Mouse (Mus musculus) thymus, postnatal 14 days (tissue): ENCODE measurements around the gene Grin2b.

Experiments
- DNase-seq: peaks from one replicate; pipeline ENCODE4 v3.0.0; 2021

Gene Grin2b

DNA sequence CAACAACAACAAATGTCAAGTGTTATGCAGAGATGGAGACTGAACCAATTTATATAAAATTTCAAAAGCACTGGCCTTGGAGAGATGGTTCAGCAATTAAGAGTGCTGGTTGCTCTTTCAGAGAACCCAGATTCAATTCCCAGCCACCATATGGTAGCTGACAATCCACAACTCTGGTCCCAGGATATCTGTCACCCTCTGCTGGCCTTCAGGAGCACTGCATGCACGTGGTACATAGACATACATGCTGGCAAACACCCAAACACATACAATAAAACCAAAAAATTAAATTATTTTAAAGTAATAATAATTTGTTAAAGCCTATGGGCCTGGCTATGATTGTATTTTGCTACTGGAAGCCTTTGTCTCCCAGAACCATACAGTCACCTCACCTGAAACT, 77.0 kb downstream of the Grin2b start:
- no peak for DNase-seq

DNA sequence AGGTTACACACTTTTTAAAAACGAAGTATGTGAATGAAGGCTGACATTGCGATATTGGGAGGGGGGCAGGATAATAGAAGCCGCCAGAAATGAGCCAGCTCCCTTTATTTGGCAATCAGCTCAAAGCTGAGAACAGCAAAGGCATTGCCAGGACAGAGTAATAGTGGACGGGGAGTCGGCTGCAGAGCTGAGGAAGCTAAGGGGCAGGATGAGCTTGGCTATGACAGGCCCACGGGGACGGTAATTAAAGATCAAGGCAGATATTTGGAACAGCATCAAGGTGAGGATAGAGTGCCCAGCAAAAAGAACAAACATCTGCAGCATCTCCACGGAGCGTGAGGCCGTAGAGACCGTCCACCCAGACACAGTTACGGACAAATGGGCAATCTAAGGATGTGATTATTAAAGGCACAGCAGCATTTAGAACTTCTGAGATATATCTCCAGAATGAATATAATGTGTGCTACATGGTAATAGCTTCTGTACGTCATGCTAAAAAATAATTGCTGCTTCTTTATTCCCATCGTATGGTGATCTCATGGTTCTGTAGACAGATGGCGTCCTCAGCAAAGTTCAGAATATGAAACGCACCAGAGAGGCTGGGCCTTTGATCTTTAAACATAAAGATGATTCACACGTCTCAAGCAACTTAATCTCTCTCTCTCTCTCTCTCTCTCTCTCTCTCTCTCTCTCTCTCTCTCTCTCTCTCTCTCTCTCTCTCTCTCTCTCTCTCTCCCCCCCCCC, 93.1 kb downstream of the Grin2b start:
- DNase-seq = no peak

DNA sequence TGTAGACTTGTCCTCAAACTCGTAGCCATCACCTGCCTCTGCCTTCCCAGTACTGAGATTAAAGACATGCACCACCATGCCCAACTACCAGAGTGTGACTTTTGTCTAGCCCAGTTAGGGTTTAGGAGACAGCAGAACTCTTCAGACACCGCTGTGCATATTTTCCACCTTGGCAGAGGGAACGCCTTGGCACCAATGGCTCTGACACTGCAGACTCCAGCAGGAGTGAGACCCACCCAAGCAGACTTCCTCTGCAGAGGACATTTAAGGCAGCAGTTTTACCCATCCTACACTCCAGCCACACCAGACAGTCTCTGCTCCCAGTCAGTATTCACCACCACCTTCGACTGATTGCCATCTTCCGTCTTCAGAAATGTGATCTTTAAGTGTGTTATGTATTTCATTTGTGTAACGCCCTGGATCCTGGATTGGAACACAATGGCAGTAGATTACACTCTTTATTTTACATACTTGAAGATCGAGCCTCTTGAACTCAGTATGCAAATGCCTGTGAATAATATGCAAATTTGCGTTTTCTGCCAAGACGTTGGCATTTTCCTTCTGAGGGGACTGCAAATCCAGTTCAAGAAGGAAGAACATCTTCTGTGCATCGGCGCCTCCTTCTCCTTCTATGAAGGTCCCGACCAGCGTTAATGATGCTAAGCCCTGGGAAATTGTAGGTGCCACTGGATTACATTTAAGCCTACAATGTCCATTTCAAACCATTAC, 100.8 kb downstream of the Grin2b start:
- no peak for DNase-seq

DNA sequence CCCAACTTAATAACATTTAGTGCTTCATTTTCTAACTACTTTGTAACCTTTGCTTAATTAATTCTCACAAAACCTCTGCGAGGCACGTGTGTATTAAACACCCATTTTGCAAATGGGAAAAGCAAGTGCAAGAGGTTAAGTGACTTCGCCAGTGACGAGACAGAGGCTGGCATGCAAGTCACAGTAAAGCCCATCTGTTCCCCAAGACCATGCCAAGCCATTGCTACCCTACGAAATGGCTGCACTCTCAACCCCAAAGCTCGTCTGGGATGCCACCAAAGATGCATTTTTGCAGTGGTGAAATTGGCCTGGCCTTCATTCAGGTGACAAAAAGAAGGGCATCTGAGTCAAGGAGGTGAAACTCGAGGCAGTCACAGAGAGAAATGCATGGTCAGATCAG, 103.2 kb downstream of the Grin2b start:
- no peak for DNase-seq

DNA sequence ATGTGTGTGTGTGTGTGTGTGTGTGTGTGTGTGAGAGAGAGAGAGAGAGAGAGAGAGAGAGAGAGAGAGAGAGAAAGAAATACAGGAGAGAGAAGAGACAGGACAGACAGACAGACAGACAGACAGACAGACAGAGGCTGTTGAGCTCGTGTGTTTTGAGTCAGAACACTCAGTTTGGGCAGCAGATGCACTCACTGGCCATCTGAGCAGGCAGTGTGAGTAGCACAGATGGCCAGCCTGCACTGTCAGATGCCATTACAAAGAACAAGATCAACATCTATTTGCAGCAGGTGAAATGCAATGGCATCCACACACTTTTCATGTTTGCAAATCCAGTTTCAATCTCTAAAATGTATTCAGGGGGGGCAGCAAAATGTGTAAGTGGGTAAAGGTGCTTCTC, 120.0 kb downstream of the Grin2b start:
- DNase-seq = no peak

DNA sequence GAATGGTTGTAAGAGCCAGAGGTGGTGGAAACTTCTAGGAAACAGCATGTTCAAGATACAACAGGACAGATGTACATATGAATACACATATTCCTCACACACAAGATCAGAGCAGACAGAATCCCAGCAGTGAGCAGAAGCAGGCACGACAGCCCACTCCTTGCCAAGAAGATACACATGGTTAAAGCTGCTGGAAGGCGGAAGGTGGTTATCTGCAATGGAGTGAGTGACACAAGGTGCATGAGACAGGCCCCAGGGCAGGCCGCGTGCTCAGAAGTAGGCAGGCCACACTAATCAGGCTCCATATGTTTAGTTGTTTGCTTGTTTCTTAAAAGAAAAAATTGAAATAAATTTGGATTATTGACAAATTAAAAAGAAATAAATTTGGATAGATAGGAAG, 123.0 kb downstream of the Grin2b start:
- DNase-seq = no peak

DNA sequence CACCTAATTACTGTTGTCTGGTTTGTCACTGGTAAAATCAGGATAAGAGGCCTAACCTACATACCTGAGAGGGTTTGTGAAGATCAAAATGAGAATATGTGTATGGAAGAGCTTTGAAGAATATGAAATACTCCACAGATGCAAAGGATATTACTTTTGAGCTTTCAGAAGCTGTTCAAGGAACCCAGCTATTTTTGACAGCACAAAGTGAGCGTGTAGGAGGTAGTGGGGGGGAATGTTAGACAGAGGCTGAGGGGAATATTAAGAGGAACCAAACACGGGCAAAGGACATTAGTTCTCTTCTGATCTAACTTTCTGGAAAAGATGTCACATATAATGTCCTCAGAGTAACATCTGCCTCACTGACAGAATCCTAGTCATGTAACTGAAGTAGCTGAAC, 125.2 kb downstream of the Grin2b start:
- DNase-seq = no peak

DNA sequence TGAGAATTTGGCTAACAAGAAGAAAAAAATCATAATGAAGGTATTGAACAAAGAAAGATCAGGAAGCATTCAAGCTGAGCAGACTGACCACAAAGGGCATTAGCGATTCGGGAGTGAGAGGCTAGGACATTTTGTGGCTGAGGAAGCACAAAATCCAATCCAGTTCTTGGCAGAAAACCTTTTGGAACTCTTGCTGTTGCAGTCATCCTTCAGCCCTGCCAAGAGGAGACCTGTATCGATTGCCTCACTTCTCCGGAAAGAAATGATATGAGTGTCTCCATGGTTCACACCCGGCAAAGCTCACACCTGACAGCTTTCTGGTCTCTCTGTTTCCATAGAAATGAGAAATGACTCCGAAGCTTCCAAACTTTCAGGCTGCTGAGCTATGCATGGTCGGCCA, 127.2 kb downstream of the Grin2b start:
- no peak for DNase-seq

DNA sequence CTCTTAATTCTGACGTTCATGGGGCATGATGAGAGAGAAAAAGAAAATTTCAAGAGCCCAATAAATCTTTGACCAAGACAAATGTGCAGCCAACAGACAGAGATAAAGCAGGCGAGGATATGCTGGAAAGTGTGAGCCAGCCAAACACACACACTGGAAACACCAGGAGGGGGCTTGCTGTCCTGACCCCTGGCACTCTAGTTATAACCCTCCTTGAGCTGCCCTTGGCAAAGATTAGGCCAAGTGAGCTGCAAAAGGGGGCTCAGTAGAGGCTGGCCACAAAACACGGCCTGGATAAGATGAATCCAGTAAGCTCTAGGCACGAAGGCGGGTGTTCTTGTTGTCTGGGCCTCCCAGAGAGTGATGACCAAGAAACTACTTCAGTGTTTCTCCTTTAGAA, 128.8 kb downstream of the Grin2b start:
- DNase-seq = no peak

DNA sequence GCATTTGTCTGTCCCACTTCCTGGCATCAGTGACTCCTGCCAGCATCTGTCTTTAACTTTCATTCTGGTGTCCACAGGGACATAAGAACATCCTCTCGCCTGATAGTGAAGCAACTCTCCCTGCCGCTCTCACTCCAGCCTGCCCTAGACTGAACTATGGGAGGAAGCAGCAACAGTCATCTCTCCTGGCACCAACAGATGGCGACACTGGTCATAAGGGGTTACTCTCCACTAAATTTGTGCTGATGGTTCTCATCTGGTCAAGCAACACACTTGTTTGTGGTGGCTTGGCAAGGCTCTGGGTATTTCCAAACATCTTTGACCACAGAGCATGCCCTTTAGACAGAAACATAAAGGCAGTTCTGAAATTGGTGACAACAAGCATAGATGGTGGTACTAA, 130.9 kb downstream of the Grin2b start:
- no peak for DNase-seq

DNA sequence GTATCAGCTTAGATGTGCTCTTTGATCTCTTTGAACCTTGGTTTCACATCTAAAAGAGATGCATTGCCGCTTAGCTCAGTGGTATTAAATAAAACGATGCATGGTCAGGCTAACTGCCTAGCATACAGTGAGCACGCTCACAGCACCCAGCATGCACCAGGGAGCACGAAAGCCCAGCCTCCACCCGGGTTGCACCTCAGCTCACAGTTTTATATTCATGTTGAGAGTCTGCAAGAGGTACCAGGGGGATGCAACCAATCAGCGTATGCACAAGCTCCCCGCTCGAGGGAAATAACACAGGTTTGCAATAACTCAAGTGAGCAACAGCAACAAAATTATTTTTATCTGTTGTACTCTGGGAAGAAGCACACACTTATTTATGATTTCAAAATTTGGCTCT, 131.5 kb downstream of the Grin2b start:
- DNase-seq = no peak

DNA sequence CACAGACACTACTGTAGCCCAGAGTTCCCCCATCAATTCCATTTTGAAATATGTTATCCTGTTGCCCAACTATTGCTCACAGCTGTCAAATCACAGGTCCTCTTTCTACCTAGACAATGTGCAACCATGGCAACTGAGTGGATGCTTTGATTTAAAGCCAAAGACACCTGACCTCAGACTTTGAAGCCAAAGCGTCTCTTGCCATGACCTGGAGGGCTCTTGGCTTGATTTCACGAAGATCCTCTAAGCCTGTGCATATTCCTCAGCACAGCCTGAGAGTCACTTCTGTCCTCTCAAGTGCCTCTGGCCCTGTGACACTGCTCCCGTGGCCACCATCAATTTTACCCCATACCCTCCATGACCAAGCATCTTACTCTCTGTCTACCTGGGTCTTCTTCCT, 132.4 kb downstream of the Grin2b start:
- no peak for DNase-seq

DNA sequence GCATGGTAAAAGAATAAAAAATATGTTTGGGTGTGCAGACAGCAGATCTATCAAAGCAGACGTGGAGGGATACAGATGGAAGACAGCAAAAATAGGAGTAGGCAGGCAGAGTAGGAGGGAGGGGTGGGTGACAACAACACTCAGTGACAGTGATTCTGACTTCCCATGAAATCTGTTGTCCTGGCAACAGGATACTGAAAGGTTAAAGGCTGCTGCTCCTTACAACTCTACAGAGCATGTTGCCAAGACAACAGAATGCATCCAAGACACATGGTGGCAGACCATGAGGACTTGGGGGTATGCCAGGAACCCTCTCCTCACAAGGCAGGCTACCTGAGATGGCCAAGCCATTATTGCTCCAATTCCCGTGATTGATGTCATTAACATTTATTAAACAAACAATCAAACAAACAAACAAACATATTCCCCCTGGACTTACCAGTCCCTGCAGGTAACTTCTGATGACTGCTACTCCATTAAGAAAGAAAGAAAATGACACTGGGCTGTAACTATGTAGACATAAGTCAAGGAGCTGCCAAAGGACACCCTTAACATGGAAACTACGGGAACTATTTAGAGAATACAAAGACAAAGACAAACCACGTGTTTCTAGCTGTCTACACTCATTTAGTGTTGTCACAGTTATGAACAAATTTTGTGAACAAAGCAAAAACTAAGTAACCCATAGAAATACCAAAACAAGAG, 143.9 kb downstream of the Grin2b start:
- DNase-seq = no peak

DNA sequence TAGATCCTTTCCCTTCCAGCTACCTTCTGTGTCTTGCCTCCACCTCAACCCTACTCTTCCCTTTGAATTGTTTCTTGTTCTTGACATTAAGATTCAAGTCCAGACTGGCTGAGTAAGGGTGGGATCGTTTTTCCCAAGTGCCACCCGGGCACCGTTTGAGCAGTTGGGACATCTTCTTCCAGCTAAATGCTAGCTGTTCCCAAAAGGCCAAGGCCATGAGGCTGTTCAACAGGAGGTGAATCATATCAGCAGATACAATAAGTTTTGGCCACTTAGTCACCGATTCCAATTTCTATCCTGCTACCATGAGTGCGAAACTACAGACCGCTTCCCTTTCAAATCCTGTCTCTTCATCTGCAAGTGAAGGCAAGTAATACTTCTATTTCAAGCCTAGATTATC, 146.4 kb downstream of the Grin2b start:
- DNase-seq = no peak

DNA sequence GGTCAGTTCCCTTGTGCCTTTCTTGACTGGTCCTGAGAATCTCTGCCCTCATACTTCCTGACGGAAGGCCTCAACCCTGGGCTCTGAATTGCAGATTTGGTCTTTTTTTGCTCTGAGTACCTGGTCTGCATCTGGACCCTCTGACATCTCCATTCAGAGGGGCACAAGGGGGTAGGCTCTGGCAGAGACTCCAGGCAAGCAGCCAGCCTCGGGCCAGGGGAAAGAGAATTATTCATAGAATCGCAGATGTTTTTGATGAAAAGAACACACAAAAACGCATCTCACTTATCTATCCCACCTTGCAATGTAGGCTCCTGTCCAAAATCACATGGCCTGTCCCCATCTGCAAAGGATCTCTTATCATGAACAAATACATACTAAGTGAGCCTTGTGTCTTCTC, 147.5 kb downstream of the Grin2b start:
- DNase-seq = no peak

DNA sequence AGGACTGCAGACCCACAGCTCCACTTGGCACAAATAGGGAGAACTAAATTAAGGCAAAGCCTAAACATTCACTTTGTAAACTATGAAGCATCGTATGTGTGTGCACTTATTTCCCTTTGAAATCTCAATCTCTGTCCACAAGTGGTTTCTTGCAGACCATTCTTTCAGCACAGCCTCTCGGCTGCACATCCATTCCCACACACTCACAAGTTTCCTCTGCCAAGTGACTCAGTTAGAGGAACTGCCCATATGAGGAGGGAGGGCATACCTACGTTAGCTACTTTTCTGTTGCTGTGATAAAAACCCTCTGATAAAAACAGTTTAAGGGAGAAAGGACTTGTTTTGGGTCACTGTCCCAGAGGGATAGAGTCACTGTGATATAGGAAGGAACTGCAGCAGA, 152.9 kb downstream of the Grin2b start:
- DNase-seq = no peak

DNA sequence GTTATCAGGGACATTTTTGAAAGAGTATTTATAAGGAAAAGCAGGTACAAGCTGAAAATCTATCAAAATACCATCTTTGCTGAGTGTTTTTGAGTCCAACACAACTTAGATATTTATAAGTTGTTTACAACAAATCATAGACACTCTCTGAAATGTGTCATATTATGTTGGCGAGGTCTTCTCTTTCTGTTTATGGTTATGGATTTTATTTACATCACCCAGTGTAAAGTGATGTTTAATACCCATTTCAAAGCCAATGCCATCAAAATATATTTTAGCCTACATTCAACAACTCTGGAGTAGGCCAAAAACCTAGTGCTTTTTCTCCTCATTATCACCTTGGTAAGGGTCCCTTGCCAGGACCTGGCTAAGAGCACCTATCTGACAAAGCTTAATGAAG, 154.3 kb downstream of the Grin2b start:
- DNase-seq = no peak

DNA sequence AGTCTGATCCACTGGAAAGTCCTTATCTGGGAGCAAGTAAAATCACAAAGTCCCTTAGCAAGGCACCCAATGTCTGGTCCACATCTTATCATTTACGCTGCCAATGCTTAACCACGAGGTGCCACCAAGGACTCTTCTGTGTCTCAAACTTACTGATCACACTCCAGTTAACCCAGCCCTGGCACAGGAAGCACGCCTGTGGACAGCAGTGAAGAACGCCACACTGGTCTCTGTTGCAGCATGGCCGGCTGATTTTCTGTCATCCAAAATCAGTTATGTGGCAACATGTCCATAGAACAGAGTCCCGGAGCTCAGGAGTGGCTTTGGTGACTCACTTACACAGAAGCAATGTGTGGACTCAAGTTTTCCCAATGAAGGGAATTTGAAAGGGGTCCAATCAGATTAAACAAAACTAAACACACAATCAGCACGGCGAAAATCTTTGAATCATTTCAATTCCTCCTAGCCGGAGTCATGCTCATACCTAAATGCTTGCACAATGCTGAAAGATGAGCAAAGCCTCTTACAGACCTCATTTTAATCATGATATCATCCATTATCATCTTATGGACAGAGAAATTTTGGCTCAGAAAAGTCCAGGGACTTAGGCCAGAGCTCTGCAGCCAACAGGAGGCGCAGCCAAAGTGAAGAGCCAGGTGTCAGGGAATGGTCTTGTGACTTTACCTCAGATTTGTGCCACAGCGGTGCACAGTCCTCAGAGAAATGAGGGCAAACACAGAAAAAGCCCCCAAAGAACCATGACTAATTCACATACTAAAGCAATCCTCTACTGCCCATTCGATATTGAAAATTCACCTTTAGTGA, 159.5 kb downstream of the Grin2b start:
- no peak for DNase-seq

DNA sequence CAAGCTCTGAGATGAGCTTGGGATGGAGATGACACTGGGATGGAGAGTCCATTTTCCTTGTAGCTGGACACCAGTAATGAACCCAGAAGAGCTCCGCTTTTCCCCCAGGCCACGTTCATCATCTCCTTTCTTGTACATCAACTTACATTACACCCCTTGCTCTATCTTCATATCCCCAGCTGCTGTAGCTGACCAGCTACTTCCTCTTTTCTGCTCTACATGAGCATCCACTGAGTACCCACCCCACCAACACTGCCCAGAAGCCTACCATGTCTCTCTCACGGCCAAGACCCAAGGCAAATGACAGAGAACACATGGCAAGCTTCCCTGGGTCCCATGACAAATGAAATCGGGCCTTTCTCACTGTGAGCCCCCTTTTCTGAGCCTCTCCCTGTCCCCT, 161.8 kb downstream of the Grin2b start:
- no peak for DNase-seq

DNA sequence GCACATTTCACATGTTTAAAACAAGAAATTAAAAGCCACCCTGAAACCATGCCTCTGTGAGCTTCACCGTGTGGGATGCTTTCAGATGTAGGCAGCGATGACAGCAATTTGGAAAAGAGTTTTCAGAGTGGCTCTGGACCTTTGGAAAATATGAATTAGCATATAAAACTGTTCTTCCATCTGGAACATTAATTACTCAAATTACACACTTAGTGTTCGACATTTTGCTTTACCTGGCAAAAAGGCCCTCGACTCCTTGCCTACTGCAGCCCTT, 162.3 kb downstream of the Grin2b start:
- no peak for DNase-seq

DNA sequence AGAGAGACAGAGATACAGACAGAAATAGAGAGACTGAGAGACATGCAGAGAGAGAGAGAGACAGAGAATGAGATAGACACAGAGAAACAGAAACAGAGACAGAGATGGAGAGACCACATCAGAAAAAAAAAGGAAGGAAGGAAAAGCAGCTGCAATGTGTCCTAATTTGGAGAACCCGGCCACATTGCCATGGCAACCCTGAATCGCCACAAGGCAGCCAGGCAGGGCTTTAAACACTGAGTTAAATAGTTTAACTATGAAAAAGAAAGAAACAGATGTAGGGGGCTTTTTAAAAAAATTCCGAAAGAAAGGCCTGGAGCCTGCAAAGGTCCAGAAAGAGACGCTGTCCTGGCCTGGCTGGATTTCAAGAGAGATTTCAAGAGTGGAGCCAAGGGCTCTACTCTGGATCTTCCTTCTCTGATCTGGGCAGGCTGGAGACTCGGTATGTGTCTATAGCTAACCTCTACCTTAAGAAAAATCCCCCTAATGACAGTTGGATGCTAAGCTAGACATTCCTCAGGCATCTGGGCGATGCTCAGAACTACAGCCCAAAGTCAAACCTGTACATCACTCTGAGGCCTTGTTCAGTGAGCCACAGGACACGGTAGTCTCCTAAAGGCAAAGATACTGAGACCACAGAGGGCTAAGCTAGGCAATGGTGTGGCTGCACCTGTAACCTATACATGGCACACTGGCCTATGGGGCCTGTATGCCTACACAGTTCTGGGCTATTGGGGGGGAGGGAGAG, 162.8 kb downstream of the Grin2b start:
- DNase-seq = no peak

DNA sequence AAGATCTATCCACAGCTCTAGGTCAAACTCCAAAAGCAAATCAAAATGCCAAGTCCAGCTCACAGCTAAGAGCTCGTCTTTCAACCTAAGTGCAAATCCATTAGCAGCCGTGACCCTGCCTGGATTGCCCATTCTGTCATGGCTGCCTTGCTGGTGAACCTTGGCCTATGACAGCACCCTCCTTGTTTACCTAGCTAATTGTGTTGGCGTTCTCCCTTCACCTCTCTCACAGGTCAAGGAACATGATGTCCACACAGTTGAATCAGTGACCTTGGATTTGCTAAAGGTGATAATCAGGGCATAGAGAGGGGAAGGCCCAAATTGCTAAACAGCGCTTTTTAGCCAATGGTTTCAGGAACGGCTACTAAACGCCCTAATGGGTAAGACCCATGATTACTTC, 165.2 kb downstream of the Grin2b start:
- DNase-seq = no peak

DNA sequence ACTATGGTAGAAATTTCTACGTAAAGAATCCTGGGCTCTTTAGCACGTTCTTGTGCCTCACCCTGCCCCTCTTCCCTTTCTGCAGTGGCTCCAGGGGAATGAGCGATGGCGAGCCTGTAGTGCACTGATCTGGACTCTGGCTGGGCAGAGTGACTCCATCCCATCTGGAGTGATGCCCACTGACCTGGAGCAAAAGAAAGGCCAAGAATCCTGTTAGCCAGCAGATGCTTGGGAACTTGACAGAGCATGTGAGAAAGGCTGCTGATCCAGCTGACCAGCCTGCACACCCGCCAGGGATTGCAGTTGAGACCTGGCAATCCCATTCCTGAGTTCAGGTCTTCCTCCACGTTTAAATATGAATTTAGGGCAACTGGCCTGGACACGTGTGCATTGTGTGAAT, 178.6 kb downstream of the Grin2b start:
- no peak for DNase-seq
